Mouse (Mus musculus): ENCODE results near the gene Serpinb9.
"Not testable (repeated sequence)": the region's sequence is repeated elsewhere in the genome, so short reads cannot be mapped to it uniquely, and the experiment has no call there.

DNA sequence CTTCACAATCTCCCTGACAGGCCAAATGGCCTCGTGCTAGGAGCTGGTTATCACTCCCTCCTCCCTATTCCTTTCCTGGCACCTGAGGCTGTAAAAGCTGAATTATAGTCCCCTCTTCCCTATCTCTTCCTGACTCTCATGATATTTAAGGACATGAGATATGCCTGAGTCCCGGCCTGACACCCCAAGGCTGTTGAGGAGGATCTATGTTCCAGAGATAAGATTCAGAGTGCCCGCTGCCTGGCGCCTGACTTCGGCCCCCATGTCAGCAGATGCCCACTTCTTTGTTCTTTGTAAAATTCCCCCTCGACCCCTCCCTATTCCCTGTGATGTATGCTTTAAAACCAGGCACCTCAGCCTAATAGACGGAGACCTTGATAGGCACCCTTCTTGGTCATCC, 44.5 kb upstream of the Serpinb9 start:
- not testable (repeated sequence) for TF ChIP-seq POLR2A (IDR thresholded peaks at IDR 0.05; ENCODE audit: low read depth, low read length); CTCF (IDR thresholded peaks at IDR 0.05; ENCODE audit: borderline replicate concordance, insufficient read depth, low read length)
